Mouse (Mus musculus) erythroid progenitor cell, adult 5-6 weeks (primary cell): ENCODE results near the gene Atxn7l2. TPM values are rescaled to one million over a fixed set of nuclear protein-coding genes. Genes with fewer than 3 reads are reported as not detected.

ENCODE experiments used
- ATAC-seq: replicated peaks from 2 replicates; pipeline ENCODE4 v1.8.0; 2016; ENCODE audit warnings: moderate number of reproducible peaks, mild to moderate bottlenecking, moderate TSS enrichment, inconsistent platforms; ENCODE audit not compliant: poor library complexity, low FRiP score, severe bottlenecking
- total RNA-seq, 2 experiments: library from RNA; stranded (forward) in 1 of 2; stranded (reverse) in 1 of 2; fragments of 150-400 nt in 1 of 2; fragments of 186-747, 209-891 nt in 1 of 2; gene quantifications; 2 replicates each; pipeline versions ENCODE4 v1.2.3 to v1.2.4; 2015 to 2017; ENCODE audit warnings: low replicate concordance in 2 of 2

The Atxn7l2 gene
- total RNA-seq, 2 experiments from 2014 or later = 5.4 TPM; not detected in 1

DNA sequence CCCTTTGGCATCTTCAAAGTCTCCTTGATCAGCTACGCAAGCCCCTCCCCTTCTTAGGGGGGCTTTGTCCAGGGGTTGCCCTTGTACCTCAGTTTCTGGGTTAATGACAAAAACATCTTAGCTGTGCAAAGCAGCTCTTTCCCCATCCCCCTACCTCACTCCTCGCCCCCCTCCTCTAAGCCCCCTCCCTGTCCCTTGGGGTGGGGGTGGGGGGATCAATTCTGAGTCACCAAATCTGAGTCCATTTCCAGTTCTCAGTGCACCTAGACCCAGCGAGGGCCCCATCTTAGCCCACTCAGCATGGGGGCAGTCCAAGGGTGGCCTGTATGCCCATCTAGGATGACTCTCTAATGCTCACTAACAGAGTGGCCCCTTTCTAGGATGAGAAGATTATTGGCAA is 1.7 kb downstream of the Atxn7l2 start:
- ATAC-seq = no peak

- no peak for ATAC-seq
Observed at GRCm38 (mm10) chr3:108206731-108207375, 3.9 kb downstream of the Atxn7l2 start.

DNA sequence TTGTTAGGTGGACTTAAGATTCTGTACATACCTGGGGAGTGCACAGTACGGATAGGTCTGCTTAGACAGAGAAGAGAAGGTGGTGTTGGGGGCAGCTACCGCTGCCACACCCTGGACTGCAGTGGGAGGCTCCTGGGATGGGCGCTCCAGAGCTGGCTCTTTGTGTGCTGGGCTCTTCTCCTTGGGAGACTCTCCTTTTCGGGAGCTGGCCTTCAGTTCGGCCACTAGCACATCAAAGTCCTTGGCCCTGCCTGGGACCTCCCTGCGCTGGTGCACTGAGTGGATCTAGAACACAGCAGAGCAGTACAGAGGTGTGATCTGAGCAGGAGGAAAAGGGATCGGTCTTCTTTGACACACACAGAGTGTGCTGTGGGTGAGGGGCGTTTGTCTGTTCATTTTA is 5.1 kb downstream of the Atxn7l2 start:
- no peak for ATAC-seq

DNA sequence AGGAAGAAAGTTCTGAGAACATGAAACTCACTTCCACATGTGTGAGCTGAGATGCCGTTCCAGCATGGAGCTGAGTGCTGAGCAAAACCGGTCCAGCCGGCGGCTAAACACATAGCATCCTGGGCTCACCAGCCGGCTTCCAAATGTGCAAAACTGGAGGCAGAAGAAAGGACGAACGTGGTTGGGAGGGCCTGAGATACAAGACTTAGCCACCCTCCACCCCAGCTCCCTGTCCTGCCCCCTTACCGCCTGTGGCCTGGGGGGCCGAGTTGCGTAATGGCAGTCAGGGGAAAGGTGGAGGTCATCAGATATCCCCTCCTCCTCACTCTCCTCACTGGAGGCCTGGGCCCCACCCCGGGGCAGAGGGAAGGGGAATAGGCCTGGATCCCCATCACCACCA is 6.3 kb downstream of the Atxn7l2 start:
- no peak for ATAC-seq

GRCm38 (mm10) chr3:108203621-108204325 is 7.0 kb downstream of the Atxn7l2 start:
- no peak for ATAC-seq

DNA sequence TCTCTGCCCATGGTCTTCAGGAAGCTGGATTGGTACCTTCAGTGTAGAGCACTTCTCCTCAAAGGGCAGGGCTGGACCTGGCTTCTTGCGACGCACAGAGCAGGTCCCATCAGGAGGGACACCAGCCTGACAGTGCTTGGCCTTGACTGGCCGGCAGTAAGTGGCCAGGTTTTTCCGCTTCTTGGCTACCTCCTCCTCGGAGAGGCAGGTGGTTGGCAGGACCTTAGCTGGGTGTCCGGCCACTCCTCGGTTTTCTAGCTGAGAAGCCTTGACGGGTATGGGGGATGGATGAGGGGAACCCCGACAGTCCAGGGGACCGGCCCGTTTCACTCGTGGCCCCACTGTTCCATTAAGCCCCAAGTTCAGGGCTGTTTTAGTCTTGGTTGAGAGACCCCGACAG is 7.5 kb downstream of the Atxn7l2 start:
- ATAC-seq = no peak

GRCm38 (mm10) chr3:108202506-108202905 is 8.2 kb downstream of the Atxn7l2 start:
- ATAC-seq = no peak

DNA sequence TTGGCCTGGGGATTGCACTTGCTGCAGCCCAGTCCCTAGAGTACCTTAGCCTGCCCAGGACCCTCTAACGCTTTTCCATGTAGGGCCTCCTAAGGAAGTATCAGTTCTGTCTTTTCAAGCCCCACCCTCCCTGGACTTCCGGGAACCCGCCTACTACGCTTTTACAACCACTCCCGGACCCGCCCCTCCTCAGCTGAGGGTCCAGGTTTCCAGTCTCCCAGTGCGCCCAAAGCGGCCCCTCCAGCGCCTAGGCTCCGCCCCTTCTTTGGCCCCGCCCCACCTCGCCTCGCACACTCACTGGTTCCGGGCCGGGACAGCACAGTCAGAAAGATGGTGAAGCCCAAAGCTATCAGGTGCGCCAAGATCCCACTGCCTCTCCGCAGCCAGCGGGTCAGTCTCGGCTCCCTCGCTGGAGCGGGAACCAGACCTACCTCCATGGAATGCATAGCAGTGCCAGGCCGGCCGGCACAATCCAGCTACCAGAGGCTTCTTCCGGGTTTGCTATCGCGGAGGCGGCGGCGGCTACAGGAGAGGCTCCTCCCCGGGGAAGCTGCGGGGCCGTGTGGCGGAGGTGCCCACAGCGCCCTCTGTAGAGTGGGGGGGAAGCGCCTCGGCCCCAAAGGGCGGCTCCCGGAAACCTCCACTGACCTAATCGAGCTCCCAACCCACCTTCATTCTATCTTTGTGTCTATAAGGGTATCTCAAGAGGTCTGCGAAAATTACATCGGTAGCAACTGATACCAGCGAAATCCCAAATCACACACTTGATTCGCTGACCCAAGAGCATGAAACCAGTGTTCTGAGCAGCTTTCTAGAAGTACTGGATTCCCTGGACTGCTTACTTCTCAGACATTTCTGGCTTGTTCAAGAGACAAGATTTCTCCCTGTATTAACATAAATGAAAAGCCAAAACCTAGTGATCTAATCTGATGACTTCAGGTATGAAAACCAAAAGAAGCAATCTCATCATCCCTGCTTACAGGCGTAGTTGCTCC is 10.1 kb downstream of the Atxn7l2 start, which contains the start of gene Cyb561d1:
Cyb561d1 (minus strand) TSS at position 884 of the 995 bp plus-strand sequence.
- ATAC-seq = peak; percentile 91

GRCm38 (mm10) chr3:108199231-108199630 is 11.5 kb downstream of the Atxn7l2 start:
- no peak for ATAC-seq

GRCm38 (mm10) chr3:108197066-108197497 is 13.7 kb downstream of the Atxn7l2 start:
- ATAC-seq = no peak

GRCm38 (mm10) chr3:108195941-108196590 is 14.7 kb downstream of the Atxn7l2 start:
- ATAC-seq = no peak

- ATAC-seq = no peak
Observed at GRCm38 (mm10) chr3:108195287-108195686, 15.4 kb downstream of the Atxn7l2 start.

- no peak for ATAC-seq
Observed at GRCm38 (mm10) chr3:108193686-108194085, 17.0 kb downstream of the Atxn7l2 start.

DNA sequence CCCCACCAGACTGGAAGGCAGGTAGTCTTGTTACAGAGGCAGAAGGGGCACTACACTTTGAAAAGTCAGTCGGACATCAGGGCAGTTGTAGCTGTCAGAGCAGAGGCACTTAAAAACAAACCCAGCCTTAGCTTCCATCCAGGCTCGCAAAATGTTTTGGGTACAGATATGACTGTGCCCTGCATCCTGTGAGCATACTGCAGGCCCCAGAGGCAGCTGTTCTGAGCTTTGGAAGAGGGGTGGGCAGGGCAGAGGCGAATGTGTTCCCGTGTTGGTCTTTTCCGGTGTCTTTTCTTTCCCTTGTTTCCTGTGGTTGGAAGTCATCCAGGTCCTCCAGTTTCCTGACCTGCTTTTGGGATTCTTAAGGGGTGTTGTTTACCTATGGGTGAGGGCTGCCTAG is 20.8 kb downstream of the Atxn7l2 start:
- no peak for ATAC-seq

DNA sequence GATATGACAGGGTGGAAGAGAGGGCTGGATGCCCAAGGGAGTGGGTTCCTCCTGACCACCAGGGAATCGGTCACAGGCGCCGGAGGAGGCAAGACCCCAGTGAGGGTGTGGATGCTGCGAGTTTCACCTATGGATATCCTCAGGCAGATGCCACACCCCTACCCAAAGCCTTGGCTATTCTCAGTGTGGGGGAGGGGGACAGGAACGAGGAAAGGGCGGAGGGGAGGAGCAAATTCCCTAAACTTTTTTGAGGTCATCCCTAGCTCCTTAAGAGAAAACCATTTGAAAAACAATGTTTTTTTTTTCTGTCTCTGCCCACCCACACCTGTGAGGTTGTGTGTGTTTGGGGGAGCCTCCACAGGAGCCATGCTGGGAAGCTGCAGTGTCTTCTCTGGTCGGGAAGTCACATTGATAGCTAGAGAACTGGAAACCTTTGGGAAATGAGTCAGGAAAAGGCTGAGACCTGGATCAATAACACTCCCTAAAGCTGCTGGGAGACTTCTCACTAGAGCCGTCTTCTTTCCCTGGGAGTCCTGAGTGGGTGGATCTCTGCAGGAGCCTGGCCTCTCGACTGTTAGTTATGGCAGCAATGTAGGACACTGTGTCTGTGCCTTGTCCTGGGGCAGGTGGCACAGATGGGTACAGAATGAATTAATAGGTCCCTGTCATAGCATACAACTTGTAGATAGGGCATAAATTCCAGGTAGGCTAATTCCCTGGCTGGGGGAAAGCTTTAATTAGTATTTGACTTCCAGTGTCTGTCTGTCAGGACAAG is 21.8 kb downstream of the Atxn7l2 start:
- no peak for ATAC-seq

DNA sequence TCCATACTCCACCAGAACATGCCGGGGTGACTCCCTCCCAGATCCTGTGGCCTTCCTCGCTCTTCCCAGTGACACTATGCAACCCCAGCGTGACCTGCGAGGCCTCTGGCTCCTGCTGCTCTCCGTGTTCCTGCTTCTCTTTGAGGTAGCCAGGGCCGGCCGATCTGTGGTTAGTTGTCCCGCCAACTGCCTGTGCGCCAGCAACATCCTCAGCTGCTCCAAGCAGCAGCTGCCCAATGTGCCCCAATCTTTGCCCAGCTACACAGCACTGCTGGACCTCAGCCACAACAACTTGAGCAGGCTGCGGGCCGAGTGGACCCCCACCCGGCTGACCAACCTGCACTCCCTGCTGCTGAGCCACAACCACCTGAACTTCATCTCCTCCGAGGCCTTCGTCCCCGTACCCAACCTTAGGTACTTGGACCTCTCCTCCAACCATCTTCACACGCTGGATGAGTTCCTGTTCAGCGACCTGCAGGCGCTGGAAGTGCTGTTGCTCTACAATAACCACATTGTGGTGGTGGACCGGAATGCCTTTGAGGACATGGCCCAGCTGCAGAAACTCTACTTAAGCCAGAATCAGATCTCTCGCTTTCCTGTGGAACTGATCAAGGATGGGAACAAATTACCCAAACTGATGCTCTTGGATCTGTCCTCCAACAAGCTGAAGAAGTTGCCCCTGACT is 23.5 kb downstream of the Atxn7l2 start:
- ATAC-seq = 0 out of 2 replicates have a peak, but pooled peaks have one; percentile 16

- ATAC-seq = 0 out of 2 replicates have a peak, but pooled peaks have one; percentile 9
Observed at GRCm38 (mm10) chr3:108186098-108187047, 24.4 kb downstream of the Atxn7l2 start, which contains the start of gene Amigo1. Gene Amigo1 (plus strand): TSS chr3:108186335.
